Mouse (Mus musculus) thymus, postnatal 4 days (tissue): Measurements from ENCODE around the gene Senp3.
A peak's percentile ranks its signal among the peaks of the same experiment; 100 is the strongest.

Source experiments
- DNase-seq: peaks from one replicate; pipeline ENCODE4 v3.0.0; 2021

The Senp3 gene

GRCm38 (mm10) chr11:69681314-69682208, at the start of gene Senp3:
Gene Senp3 (minus strand): TSS chr11:69682084.
- peak; percentile 98 for DNase-seq

GRCm38 (mm10) chr11:69731408-69731807, 49.5 kb upstream of the Senp3 start:
- DNase-seq, result peak; percentile 24

GRCm38 (mm10) chr11:69729063-69729462, 47.2 kb upstream of the Senp3 start:
- DNase-seq, result peak; percentile 85

- no peak for DNase-seq
Observed at GRCm38 (mm10) chr11:69725951-69726350, 44.1 kb upstream of the Senp3 start.

GRCm38 (mm10) chr11:69723074-69723473, 41.2 kb upstream of the Senp3 start:
- no peak for DNase-seq

GRCm38 (mm10) chr11:69720852-69721251, 39.0 kb upstream of the Senp3 start:
- DNase-seq, result no peak

- peak; percentile 53 for DNase-seq
Observed at GRCm38 (mm10) chr11:69719423-69719822, 37.5 kb upstream of the Senp3 start.

GRCm38 (mm10) chr11:69718661-69719060, 36.8 kb upstream of the Senp3 start:
- DNase-seq, result no peak

- DNase-seq, result no peak
Observed at GRCm38 (mm10) chr11:69716953-69717352, 35.1 kb upstream of the Senp3 start.

- no peak for DNase-seq
Observed at GRCm38 (mm10) chr11:69715929-69716328, 34.0 kb upstream of the Senp3 start.

- peak; percentile 50 for DNase-seq
Observed at GRCm38 (mm10) chr11:69715482-69715881, 33.6 kb upstream of the Senp3 start.

- no peak for DNase-seq
Observed at GRCm38 (mm10) chr11:69714636-69715329, 32.9 kb upstream of the Senp3 start.

GRCm38 (mm10) chr11:69712954-69713672, 31.2 kb upstream of the Senp3 start:
- no peak for DNase-seq

- DNase-seq, result no peak
Observed at GRCm38 (mm10) chr11:69711082-69711481, 29.2 kb upstream of the Senp3 start.

- no peak for DNase-seq
Observed at GRCm38 (mm10) chr11:69710470-69710869, 28.6 kb upstream of the Senp3 start.

- no peak for DNase-seq
Observed at GRCm38 (mm10) chr11:69709554-69710446, 27.9 kb upstream of the Senp3 start.

- DNase-seq, result no peak
Observed at GRCm38 (mm10) chr11:69708614-69709265, 26.9 kb upstream of the Senp3 start.

GRCm38 (mm10) chr11:69707873-69708381, 26.0 kb upstream of the Senp3 start:
- DNase-seq, result no peak

GRCm38 (mm10) chr11:69707480-69707847, 25.6 kb upstream of the Senp3 start:
- no peak for DNase-seq

GRCm38 (mm10) chr11:69706775-69707479, 25.0 kb upstream of the Senp3 start:
- DNase-seq, result no peak

GRCm38 (mm10) chr11:69704613-69705010, 22.7 kb upstream of the Senp3 start:
- DNase-seq, result no peak
